Mouse (Mus musculus) heart, embryonic 13.5 days (tissue): ENCODE results near the gene Tmem200c. TPM values are rescaled to one million over a fixed set of nuclear protein-coding genes. Genes with fewer than 3 reads are reported as not detected.

Experiments
- ATAC-seq: fragments of 200-750 bp; cut with Nextera tagmentation; 2 replicates; pipeline ENCODE4 v1.8.0; 2017; ENCODE audit warnings: moderate TSS enrichment; ENCODE audit not compliant: insufficient number of reproducible peaks, low FRiP score, low TSS enrichment; ENCODE audit errors: extremely low read depth
- H3K27ac ChIP-seq: fragments of 300-500 bp; sonication (generic); replicated peaks from 2 replicates; pipeline ENCODE4 v1.5.1; 2015; ENCODE audit warnings: moderate library complexity, mild to moderate bottlenecking, inconsistent platforms
- H3K27me3 ChIP-seq: fragments of 300-500 bp; sonication (generic); replicated peaks from 2 replicates; pipeline ENCODE4 v1.6.1; 2015; ENCODE audit warnings: mild to moderate bottlenecking, inconsistent platforms
- H3K36me3 ChIP-seq: fragments of 300-500 bp; sonication (generic); 2 replicates; pipeline ENCODE4 v1.6.1; 2015; ENCODE audit warnings: mild to moderate bottlenecking, inconsistent platforms
- H3K4me1 ChIP-seq: fragments of 300-500 bp; sonication (generic); 2 replicates; pipeline ENCODE4 v1.6.1; 2015; ENCODE audit warnings: inconsistent platforms
- H3K4me2 ChIP-seq: fragments of 300-500 bp; sonication (generic); 2 replicates; pipeline ENCODE4 v1.6.1; 2015; ENCODE audit warnings: inconsistent platforms, mild to moderate bottlenecking, moderate library complexity
- H3K4me3 ChIP-seq: fragments of 300-500 bp; sonication (generic); 2 replicates; pipeline ENCODE4 v1.5.1; 2015; ENCODE audit warnings: moderate library complexity, mild to moderate bottlenecking, inconsistent platforms
- H3K9ac ChIP-seq: fragments of 300-500 bp; sonication (generic); 2 replicates; pipeline ENCODE4 v1.6.1; 2015; ENCODE audit warnings: inconsistent platforms, mild to moderate bottlenecking, moderate library complexity
- H3K9me3 ChIP-seq: fragments of 300-500 bp; sonication (generic); 2 replicates; pipeline ENCODE4 v1.6.1; 2016; ENCODE audit warnings: inconsistent platforms
- WGBS: fragments of 180-500 bp; shearing (Covaris S2); methylation state at CpG from one replicate; pipeline ENCODE4 v1.1.7; 2015; ENCODE audit warnings: mixed read lengths; 5-methylcytosine and 5-hydroxymethylcytosine counted together
- polyA plus RNA-seq: library from polyadenylated mRNA; unstranded; fragments of >200 nt; fragmentation: Nextera tagmentation; extraction: Ambion mirVana; gene quantifications from 2 replicates; pipeline ENCODE4 v1.2.1, GENCODE M21; 2015

Tmem200c gene
- polyA plus RNA-seq, 1 experiment from 2014 or later = 0.09 TPM

GRCm38 (mm10) chr17:68852171-68852966 is 25.9 kb downstream of the Tmem200c start:
- Histone ChIP-seq H3K27me3 (0 out of 2 replicates have a peak, but pooled peaks cover 3% of the 10 kb centered on the region), H3K36me3 (no peaks in the 10 kb centered on the region), H3K4me1 (no peaks in the 10 kb centered on the region), H3K4me2 (no peak overlapping the region), H3K4me3 (no peak overlapping the region), H3K9me3 (no peaks in the 10 kb centered on the region), H3K27ac (no peak overlapping the region), H3K9ac (no peak overlapping the region)
- WGBS = 73% methylated on average over 7 of the region's 7 CpGs
- ATAC-seq = no peak

DNA sequence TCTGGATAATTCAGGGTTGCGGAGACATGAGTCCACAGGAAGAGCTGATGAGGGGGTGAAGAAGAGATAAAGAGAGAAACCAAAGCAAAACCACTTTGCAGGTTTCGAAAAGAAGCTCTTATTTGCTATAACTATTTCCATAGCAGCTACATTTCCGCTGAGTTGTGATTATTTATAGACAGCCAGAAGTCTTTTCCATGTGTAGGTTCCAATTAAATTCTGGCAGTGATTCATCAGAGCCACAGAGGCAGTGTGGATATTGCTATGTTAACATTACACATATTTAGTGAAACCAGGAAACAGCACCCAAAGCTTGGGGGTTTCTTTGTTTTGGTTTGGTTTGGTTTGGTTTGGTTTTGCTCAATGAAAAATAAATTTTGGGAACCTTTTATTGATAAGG is 37.8 kb downstream of the Tmem200c start:
- no peak overlapping the region for H3K9ac ChIP-seq
- H3K27ac ChIP-seq = no peak overlapping the region
- H3K4me3 ChIP-seq = no peak overlapping the region
- H3K4me2 ChIP-seq = no peak overlapping the region
- no peaks in the 10 kb centered on the region for H3K36me3 ChIP-seq
- 69% methylated on average over 3 of the region's 3 CpGs for WGBS
- H3K4me1 ChIP-seq = no peaks in the 10 kb centered on the region
- no peaks in the 10 kb centered on the region for H3K9me3 ChIP-seq
- H3K27me3 ChIP-seq = no peaks in the 10 kb centered on the region
- no peak for ATAC-seq

DNA sequence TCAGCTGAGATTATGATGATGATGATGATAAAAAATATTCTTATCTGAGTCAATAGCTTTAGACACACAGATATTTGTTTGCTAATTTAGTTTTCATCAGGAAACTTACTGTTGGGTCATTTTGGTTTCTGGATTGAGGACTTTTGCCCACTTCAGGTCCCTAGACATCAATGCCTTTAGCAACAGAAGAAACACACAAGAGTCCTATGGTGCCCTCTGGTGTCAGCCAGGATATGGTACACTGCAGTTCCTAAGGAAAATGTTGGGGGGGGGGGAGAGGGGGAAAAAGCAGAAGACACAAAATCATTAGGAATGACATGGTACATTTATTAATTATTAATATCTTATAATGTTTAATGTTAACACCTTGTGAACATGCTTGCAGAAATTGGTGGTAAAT is 42.0 kb downstream of the Tmem200c start:
- Histone ChIP-seq H3K27ac (no peak overlapping the region), H3K4me1 (no peaks in the 10 kb centered on the region), H3K27me3 (no peaks in the 10 kb centered on the region), H3K4me2 (no peak overlapping the region), H3K9me3 (no peaks in the 10 kb centered on the region), H3K36me3 (no peaks in the 10 kb centered on the region), H3K9ac (no peak overlapping the region), H3K4me3 (no peak overlapping the region)
- ATAC-seq = no peak

- no peak overlapping the region for H3K9ac ChIP-seq
- no peak overlapping the region for H3K27ac ChIP-seq
- no peaks in the 10 kb centered on the region for H3K4me1 ChIP-seq
- H3K4me3 ChIP-seq = no peak overlapping the region
- H3K9me3 ChIP-seq = no peaks in the 10 kb centered on the region
- no peaks in the 10 kb centered on the region for H3K36me3 ChIP-seq
- 69% methylated on average over 8 of the region's 8 CpGs for WGBS
- H3K27me3 ChIP-seq = 0 out of 2 replicates have a peak, but pooled peaks cover 8% of the 10 kb centered on the region
- no peak overlapping the region for H3K4me2 ChIP-seq
- ATAC-seq = no peak
These were observed 47.6 kb downstream of the Tmem200c start for GRCm38 (mm10) chr17:68874021-68874420.

DNA sequence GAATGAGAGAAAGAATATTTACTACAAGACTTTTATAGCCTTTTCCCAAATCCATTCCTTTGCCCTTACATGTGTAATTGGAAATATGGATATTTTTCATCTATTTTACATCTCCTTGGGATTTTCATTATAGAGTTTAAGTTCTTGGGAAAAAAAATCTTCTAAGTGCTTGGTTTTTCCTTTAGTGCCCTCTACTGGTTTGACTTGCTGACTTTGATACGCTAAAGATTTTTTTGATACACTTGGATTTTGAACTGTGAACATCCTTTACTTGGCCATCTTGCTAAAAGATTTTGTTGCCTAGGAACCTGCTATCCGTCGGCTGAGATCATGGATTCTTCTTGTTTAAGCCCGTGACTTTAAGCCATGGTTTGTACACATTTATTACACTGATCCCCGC is 48.8 kb downstream of the Tmem200c start:
- Histone ChIP-seq H3K4me3 (no peak overlapping the region), H3K9ac (no peak overlapping the region), H3K36me3 (no peaks in the 10 kb centered on the region), H3K9me3 (no peaks in the 10 kb centered on the region), H3K4me2 (no peak overlapping the region), H3K4me1 (no peaks in the 10 kb centered on the region), H3K27me3 (0 out of 2 replicates have a peak, but pooled peaks cover 14% of the 10 kb centered on the region), H3K27ac (no peak overlapping the region)
- no peak for ATAC-seq
- WGBS = 62% methylated on average over 5 of the region's 5 CpGs

DNA sequence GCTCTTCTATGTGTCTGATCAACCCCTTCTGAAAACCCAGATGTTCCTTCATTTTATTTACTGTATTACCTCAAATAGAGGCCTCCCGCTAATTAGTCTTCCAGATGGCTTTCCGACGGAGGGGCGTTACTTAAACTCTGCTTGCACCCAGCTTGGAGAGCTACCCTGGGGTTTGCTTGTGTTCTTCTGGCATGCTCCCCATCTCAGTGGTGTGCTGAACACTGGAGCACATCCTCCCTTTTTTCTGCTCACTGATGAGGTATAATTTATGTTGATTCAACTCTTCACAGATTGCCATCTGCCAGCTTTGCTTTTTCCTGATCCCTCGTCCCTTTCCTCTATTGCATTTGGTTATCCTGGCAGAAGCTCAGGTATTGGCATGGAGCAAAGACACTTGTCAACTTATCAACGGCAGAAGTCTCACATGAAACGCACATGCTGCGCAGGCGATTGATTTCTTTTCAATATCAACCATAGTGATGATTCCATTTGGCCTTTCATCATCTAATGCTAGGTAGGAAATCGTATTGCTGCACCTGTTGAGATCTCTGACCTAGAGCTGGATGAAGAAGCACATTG is 49.6 kb downstream of the Tmem200c start:
- Histone ChIP-seq H3K36me3 (no peaks in the 10 kb centered on the region), H3K4me2 (no peak overlapping the region), H3K27ac (no peak overlapping the region), H3K4me1 (no peaks in the 10 kb centered on the region), H3K27me3 (0 out of 2 replicates have a peak, but pooled peaks cover 15% of the 10 kb centered on the region), H3K9ac (no peak overlapping the region), H3K9me3 (no peaks in the 10 kb centered on the region), H3K4me3 (no peak overlapping the region)
- 77% methylated on average over 10 of the region's 10 CpGs for WGBS
- ATAC-seq = no peak

DNA sequence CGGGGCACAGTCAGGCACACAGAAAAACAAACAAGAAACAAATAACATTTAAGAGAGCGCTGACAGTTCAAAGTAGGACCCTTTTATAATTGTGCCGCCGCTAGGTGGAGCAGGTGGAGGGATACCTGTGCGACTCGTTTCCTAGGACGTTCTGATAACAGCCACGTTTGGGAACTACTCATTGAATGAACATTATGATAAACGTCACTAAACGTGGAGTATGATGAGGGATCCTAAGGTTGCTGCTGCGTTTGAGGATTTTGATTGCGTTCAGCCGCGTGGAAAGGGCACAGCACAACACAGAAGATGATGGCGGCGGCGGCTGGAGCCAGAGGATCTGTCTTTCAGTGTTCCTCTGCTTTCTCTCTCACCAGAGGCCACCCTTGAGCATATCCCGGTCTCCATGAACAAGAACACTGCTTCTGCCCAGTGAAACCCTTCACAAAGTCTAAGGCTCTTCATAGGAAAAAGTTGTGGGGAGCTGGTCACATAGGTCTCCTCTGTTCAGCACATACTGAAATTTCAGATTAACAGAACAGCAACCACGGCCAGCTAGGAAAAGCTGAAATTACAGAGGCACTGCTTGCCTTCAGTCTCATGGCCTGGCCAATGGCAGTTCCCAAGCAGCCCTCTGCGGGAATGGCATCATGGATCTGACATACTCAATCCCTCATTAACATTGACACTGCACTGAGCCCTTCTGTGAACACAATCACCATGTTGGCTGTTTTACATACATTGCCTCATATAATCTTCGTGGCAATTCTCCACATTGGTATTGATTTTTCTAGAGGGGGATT is 55.5 kb downstream of the Tmem200c start:
- Histone ChIP-seq H3K4me2 (peak overlapping the region; percentile 71), H3K9ac (0 out of 2 replicates have a peak overlapping the region, but pooled peaks have one; percentile 56), H3K4me3 (peak overlapping the region; percentile 54), H3K36me3 (no peaks in the 10 kb centered on the region), H3K4me1 (peaks cover 8% of the 10 kb centered on the region; the same call in 1 of the 2 replicates), H3K27me3 (0 out of 2 replicates have a peak, but pooled peaks cover 6% of the 10 kb centered on the region), H3K9me3 (no peaks in the 10 kb centered on the region), H3K27ac (no peak overlapping the region)
- WGBS = 13% methylated on average over 21 of the region's 21 CpGs
- ATAC-seq = no peak

DNA sequence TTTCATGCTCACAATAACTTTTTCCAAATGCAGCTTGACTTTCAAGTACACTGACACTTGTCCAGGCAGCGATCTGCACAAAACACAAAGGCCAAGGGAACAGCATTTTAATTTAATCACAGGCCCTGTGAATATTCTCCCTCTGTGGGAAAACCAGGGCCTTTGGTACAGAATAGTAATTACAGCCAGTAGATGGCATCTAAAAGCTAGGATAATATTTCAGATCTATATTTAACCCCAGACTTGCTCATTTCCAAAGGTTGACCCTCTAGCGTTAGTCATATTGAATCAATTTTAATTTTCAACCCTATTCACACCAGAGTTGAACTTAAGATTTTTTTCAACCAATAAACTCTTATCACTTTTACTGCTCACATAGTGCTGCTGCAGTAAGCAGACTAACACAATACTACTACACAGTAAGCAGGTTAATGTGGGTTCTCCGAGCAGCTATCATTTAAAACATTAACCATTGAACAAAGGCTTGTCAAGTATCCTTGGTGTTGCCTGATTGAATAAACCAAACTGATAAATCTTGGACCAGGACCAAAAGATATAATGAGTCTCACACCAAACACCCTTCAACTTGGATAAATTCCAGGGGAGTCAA is 57.2 kb downstream of the Tmem200c start:
- ATAC-seq = no peak
- 46% methylated on average over 3 of the region's 3 CpGs for WGBS
- H3K9me3 ChIP-seq = no peaks in the 10 kb centered on the region

DNA sequence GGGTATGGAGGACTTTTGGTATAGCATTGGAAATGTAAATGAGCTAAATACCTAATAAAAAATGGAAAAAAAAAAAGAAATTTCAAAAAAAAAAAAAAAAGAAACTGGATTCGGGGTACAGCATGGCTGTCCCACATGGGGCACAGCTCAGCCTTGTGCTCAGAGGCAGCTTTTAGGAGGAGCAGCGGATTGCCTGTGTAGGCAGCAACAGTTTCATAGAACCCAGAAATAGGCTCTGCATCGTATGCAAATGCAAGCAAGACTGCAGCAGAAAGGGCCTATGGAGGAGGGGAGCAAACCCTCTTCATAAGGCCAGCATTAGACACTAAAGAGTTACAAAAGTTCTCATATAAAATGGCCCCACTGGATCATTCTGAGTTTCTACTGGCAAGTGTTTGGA is 64.2 kb downstream of the Tmem200c start:
- H3K4me3 ChIP-seq = no peak overlapping the region
- H3K27ac ChIP-seq = no peak overlapping the region
- H3K4me1 ChIP-seq = no peaks in the 10 kb centered on the region
- no peak for ATAC-seq
- 88% methylated on average over 3 of the region's 3 CpGs for WGBS
- H3K27me3 ChIP-seq = no peaks in the 10 kb centered on the region
- no peak overlapping the region for H3K9ac ChIP-seq
- no peak overlapping the region for H3K4me2 ChIP-seq
- no peaks in the 10 kb centered on the region for H3K36me3 ChIP-seq
- no peaks in the 10 kb centered on the region for H3K9me3 ChIP-seq

More for the DNA sequence above, 57.2 kb downstream of the Tmem200c start:
- no peak overlapping the region for H3K27ac ChIP-seq
- H3K4me3 ChIP-seq = no peak overlapping the region
- no peaks in the 10 kb centered on the region for H3K36me3 ChIP-seq
- H3K9ac ChIP-seq = no peak overlapping the region
- no peak overlapping the region for H3K4me2 ChIP-seq
- 0 out of 2 replicates have a peak, but pooled peaks cover 6% of the 10 kb centered on the region for H3K27me3 ChIP-seq
- peaks cover 8% of the 10 kb centered on the region; the same call in 1 of the 2 replicates for H3K4me1 ChIP-seq
